Mouse (Mus musculus) CD4-positive, CD25-positive, alpha-beta regulatory T cell, adult 2 months (primary cell): ENCODE results near the gene Dscam.

Experiments
- DNase-seq: peaks from one replicate; pipeline ENCODE4 v3.0.0-alpha.2; 2012; ENCODE audit warnings: low read depth, low spot score

Dscam gene

DNA sequence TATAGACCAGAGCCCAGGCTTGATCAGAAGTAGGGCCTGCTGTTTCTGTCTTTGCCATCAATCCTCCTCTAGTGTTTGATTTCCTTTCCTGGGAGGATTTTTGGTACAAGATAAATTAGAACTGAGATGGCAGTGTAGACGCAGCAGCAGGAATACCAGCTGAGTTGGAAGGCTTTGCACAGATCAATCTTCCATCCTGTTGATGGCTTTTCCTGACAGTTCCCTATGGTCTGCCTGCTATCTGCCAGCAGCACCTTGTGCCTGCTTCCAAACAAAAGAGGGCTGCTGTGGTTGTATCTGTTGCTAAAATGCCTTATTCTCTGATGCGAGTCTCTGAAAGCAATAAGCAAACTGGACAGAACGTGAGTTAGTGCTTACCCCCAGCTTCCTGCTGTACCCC lies 402.6 kb downstream of the Dscam start:
- DNase-seq, result no peak

GRCm38 (mm10) chr16:96767508-96767907 lies 403.0 kb downstream of the Dscam start:
- no peak for DNase-seq

GRCm38 (mm10) chr16:96761225-96761624 lies 409.3 kb downstream of the Dscam start:
- no peak for DNase-seq

DNA sequence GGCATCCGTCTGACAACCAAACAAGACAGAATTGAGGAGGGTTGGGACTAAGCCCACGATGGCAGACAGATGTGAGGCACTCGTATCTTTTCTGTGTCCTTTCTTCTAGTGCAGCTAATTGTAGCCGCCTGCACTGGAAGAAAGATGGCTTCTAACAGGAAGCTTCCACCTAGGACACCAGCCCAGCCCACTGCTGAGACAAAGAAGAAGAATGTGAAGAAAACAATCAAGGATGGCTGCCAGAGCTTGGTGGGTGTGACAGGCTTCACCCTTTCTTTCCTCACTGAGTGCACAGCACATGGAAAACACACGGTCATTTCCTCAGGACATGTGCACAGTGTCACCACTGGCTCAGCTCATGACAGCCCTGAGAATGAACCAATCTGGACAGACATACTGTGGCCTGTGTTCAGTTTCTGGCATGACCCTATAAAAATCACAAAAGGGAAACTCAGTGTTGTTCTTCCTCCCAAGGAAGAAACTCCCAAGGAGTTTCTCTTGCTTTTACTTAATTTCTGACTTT lies 411.4 kb downstream of the Dscam start:
- DNase-seq, result no peak

- no peak for DNase-seq
Measured at GRCm38 (mm10) chr16:96758381-96758780, 412.2 kb downstream of the Dscam start.

DNA sequence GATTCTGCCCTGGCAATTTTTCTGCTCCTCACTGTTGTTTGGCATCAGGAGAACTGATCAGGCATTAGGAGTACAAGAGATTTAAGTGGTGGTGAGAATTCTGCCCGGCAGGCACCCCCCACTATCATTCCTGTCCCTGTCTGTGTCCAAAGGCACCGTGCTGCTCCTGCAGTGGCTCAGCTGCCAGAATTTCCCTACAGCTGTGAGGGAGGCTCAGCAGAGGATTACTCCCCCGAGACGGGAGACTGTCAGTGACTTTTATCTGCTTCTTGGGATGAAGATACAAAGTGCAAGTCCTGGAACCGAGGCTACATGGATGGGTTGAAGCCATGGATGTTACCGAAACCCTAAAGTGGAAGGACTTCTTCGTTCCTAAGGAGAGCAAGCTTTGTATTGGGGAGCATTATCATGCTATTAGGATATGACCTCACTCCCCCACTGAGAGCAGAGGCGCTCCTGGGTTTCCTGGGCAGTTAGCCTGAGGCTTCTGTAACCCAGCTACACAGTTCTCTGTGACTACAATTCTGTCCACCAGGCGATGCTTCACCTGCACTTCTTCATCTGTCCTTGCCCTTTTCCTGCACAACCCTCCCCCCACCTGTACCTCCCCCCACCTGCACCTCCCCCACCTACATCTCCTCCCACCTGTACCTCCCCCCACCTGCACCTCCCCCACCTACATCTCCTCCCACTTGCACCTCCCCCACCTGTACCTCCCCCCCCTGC lies 412.8 kb downstream of the Dscam start:
- no peak for DNase-seq

- no peak for DNase-seq
Measured at GRCm38 (mm10) chr16:96756994-96757393, 413.6 kb downstream of the Dscam start.

GRCm38 (mm10) chr16:96754971-96755504 lies 415.5 kb downstream of the Dscam start:
- DNase-seq, result no peak

DNA sequence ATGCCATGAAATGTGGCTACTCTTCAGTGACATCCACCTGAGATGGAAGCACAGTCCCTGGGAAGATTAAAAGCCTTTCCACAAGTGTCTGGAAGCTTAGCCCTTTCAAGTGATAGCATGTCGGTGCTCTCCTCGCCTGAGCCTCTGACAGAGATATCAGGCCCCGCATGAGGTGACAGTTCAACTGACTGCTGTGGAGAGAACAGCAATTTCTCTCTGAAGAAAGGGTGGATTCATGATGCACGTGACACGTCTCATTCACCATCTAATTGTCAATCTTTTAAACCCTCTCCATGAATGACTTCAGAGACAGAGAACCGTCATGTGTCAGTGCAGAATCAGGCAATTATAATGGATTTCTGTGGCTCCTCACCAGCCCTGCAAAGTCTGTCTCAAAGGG lies 416.2 kb downstream of the Dscam start:
- DNase-seq, result no peak

DNA sequence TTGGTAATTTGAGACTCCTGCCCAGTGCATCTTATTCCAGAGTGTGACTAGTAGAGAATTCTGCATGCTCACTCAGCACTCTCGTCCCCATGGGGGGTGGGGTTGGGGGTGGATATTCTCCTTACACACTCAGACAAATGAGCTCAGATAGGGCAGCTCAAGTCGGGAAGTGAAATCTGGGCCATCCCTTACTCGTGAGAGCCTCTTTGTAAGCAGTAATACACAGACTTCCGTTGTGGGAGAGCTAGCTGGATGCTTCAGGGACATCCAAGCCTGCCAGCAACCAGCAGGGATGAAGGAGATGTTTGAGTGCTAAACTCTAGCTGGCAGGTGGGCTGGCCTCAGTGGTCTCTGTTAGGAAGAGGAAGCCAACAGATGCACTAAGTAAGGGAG lies 416.8 kb downstream of the Dscam start:
- no peak for DNase-seq

DNA sequence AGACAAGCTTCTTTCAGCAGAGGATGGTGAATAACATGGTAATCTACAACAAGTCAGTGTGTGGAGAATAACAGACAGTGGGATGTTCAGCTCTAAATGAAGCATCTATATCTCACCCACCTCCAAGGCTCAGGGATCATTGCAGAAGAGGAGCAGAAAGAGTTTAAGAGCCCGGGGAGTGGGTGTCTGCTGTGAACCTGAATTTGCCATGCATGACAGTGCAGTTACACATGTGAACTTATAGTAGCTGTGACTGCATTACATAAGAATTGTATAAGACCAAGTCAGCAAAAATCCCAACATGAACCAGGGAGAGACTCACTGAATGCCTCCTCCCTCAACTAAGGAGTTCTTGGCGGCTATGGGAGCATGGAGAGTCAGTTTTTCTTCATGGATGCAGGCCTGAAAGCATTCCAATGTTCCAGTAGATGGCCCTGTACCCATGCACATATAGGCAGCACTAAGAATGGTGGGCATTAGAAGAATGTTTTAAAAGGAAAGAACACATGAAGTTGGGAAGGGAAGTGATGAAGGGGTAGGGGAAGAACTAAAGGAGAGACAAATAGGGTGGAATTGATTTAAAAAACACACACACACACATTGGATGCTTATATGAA lies 417.3 kb downstream of the Dscam start:
- no peak for DNase-seq

DNA sequence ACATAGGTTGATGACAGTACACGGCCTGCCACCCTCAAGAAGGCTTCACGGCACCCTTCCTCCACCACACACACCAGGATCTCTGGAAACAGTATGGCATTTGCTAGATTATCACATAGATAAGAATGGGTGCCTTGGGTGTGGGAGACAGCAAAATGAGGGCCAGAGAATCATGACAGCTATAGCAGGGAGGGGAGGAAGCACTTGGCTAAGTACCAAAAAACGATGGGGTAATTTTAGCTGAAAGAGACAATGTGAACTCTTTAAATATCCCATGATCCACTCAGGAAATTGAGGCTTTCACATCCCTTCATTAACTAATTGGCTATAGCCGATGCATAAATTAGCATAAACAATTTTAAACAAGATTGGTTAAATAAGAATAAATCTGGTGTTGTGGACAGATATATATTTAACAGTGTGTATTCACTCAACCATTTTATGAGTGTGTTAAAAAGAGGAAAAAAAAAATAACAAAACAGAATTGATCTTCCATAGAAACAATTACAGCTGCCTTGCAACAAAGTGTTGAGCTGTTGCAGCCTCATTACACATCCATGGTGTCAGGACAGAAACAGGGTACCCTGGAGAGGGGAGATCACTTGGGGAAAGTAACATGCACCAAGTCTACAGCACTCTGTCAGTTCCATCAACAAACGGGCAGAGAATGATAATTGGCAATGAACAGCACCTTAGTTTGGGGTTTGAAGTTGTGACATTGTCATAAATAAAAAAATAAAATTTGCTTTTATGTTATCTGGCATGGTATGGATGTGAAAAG lies 427.9 kb downstream of the Dscam start:
- no peak for DNase-seq

DNA sequence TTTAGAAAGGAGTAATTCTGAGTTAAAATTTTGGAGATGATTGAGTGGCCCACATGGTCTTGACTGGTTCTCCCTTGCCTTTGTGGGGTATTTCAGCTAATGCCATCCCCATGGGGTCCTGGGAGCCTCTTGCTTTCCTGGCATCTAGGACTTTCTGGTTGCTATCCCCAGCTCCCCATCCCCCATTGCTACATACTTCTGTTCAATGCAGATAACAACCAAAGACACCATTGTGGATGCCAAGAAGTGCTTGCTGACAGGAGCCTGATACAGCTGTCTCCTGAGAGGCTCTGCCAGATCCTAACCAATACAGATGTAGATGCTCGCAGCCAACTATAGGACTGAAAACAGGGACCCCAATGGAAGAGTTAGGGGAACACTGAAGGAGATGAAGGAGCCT lies 429.2 kb downstream of the Dscam start:
- DNase-seq, result no peak

- no peak for DNase-seq
Measured at GRCm38 (mm10) chr16:96740073-96741055, 430.2 kb downstream of the Dscam start.

DNA sequence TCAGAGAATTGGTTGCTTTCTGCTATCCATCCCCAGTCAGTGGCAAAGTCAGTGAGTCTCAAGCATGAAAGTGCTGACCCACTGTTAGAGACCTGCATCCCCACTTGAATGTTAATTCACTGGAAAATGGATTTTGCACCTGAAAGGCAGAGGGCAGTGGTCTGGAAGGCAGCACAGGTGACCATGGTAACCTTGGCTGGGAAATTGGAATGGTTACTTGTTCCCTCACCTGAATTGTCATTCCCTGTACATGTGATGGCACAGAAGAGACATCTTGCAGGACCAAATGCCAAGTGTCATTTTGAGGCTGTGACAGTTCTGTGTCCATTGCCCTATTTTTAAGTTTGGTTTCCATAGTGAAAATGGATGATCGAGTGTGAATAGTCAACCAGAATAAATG lies 434.1 kb downstream of the Dscam start:
- DNase-seq, result no peak

DNA sequence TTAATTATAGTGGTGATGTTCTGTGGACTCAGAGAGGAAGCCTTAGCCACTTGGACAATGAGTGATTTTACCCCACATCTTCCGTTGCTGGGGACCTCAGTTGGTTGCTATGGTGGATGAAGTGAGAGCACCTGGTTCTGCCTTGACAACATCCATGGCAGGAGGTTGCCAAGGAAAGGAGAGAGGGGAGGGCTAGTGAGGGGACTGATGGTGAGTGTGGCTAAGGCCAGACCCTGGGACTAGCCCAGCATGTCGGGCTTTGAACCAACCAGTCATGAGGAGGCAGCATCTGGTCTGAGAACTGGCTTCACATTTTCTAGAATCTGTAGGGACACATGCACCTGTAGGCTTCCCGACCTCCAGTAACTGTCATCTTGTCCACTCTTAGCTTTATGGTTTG lies 439.7 kb downstream of the Dscam start:
- DNase-seq, result no peak

GRCm38 (mm10) chr16:96727836-96728774 lies 442.4 kb downstream of the Dscam start:
- DNase-seq, result no peak

DNA sequence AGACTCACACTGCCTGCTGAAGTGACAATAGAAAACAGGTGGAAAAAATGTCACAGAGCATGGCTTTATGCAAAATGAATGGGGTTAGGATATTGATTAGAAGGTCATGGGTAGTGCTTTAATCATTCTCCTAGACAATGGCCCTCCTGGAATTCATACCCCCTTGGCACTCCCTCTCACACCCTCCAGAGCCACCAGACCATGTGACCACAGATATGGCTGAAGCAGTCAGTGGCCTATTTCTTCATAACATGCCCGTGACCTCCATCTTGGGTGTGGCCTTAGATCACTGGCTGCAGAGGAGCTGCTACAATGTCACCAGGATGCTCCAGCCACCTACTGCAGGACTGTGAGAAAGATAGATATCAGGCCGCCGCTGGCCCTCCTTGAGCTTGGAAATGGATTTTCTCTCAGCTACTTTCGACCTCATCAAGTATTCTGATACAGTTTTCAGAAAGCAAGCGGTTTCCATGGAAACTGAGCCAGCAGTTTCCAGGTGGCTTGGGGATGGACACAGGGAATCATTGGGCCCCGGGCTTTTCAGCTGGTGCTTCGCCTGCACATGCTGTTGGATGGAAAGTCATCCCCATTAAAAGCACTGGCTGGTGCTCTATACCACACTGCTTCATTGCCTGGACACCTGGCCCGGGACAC lies 445.4 kb downstream of the Dscam start:
- no peak for DNase-seq

GRCm38 (mm10) chr16:96724591-96724990 lies 446.0 kb downstream of the Dscam start:
- no peak for DNase-seq
